26 mouse cellular contexts compared by ENCODE assay signal in genomic region chr8:69895772-69896451, GRCm38 (mm10). TPM values are rescaled to one million over a fixed set of nuclear protein-coding genes. Genes with fewer than 3 reads are reported as not detected.
DNase-seq lines count a peak whose midpoint lies in the region; ATAC-seq and TF ChIP-seq lines count a peak whose summit lies in the region.
"Had no signal": no experiment of that assay in that cellular context is flagged by ENCODE, and none has a peak within 500 bp of the region (broad histone marks: within the 10 kb centered on the region; RNA-seq: fewer than 3 reads in every experiment).

No protein-coding gene starts in this region.

- H3K9me3 ChIP-seq in forebrain, embryonic 13.5 days (replicated peaks), result no peaks in the 10 kb centered on the region
- H3K9me3 ChIP-seq in forebrain, embryonic 10.5 days, result no peaks in the 10 kb centered on the region
- H3K9me3 ChIP-seq in heart, embryonic 12.5 days (replicated peaks), result no peaks in the 10 kb centered on the region
- H3K9me3 ChIP-seq in heart, embryonic 10.5 days, result no peaks in the 10 kb centered on the region
- H3K9me3 ChIP-seq in intestine, embryonic 15.5 days, result no peaks in the 10 kb centered on the region
- H3K9me3 ChIP-seq in intestine, postnatal 0 days (ENCODE audit: control insufficient read depth), result no peaks in the 10 kb centered on the region
- H3K9me3 ChIP-seq in neural tube, embryonic 13.5 days, result no peaks in the 10 kb centered on the region
- H3K9me3 ChIP-seq: hindbrain, embryonic 15.5 days; midbrain, embryonic 13.5 days had no signal

- no peak overlapping the region for H3K4me2 ChIP-seq in forebrain, embryonic 13.5 days
- no peak overlapping the region for H3K4me2 ChIP-seq in heart, embryonic 12.5 days
- H3K4me2 ChIP-seq in intestine, embryonic 15.5 days (replicated peaks), result no peak overlapping the region
- H3K4me2 ChIP-seq in intestine, postnatal 0 days (replicated peaks; ENCODE audit: low read depth), result no peak overlapping the region
- H3K4me2 ChIP-seq in neural tube, embryonic 13.5 days, result no peak overlapping the region
- H3K4me2 ChIP-seq: hindbrain, embryonic 15.5 days; liver, embryonic 11.5 days; midbrain, embryonic 13.5 days had no signal

- H3K27me3 ChIP-seq in forebrain, embryonic 13.5 days, result peaks cover under 1% of the 10 kb centered on the region
- peaks cover 19% of the 10 kb centered on the region for H3K27me3 ChIP-seq in forebrain, embryonic 10.5 days (ENCODE audit: poor library complexity, severe bottlenecking)
- 0 out of 2 replicates have a peak, but pooled peaks cover 5% of the 10 kb centered on the region for H3K27me3 ChIP-seq in heart, embryonic 12.5 days (replicated peaks)
- peaks cover 10% of the 10 kb centered on the region for H3K27me3 ChIP-seq in heart, embryonic 10.5 days (ENCODE audit: insufficient read depth, poor library complexity, severe bottlenecking)
- H3K27me3 ChIP-seq in intestine, embryonic 15.5 days (replicated peaks), result peaks cover 3% of the 10 kb centered on the region
- H3K27me3 ChIP-seq in intestine, postnatal 0 days (replicated peaks; ENCODE audit: control insufficient read depth, insufficient read depth, low read length), result no peaks in the 10 kb centered on the region
- H3K27me3 ChIP-seq in neural tube, embryonic 13.5 days, result no peaks in the 10 kb centered on the region; the same call in 1 of the 2 replicates
- H3K27me3 ChIP-seq: hindbrain, embryonic 15.5 days; midbrain, embryonic 13.5 days; Patski had no signal

- 73% methylated on average over 4 of the region's 4 CpGs for WGBS in forebrain, embryonic 13.5 days
- 77% methylated on average over 4 of the region's 4 CpGs for WGBS in forebrain, embryonic 10.5 days
- 74% methylated on average over 4 of the region's 4 CpGs for WGBS in heart, embryonic 12.5 days
- WGBS in heart, embryonic 10.5 days, result 64% methylated on average over 4 of the region's 4 CpGs
- WGBS in intestine, embryonic 15.5 days, result 69% methylated on average over 4 of the region's 4 CpGs
- WGBS in intestine, postnatal 0 days, result 72% methylated on average over 4 of the region's 4 CpGs
- whole genome bisulfite sequencing in neural tube, embryonic 13.5 days, result 66% methylated on average over 4 of the region's 4 CpGs

- no peak for DNase-seq in forebrain, embryonic 10.5 days (ENCODE audit: extremely low spot score, low spot score)
- DNase-seq in heart, embryonic 10.5 days (ENCODE audit: low spot score), result no peak
- no peak for DNase-seq in neural tube, embryonic 10.5 days (ENCODE audit: extremely low spot score, low spot score)
- DNase-seq: adrenal gland, postnatal 10 days; cerebellum, adult 8-10 months; cerebellum, postnatal 25 days; gastrocnemius, postnatal 14 days; kidney, adult 9 months; kidney, postnatal 10 days; layer of hippocampus, adult 9-11 months; lung, postnatal 36 days; right cerebral cortex, adult 18-20 months; spleen, adult 18-20 months; thymus, adult 2 months; thymus, postnatal 36 days had no signal

- no peak overlapping the region for H3K27ac ChIP-seq in forebrain, embryonic 13.5 days
- H3K27ac ChIP-seq in forebrain, embryonic 10.5 days, result no peak overlapping the region
- H3K27ac ChIP-seq in heart, embryonic 12.5 days (ENCODE audit: poor library complexity, severe bottlenecking), result no peak overlapping the region
- H3K27ac ChIP-seq in heart, embryonic 10.5 days, result no peak overlapping the region
- H3K27ac ChIP-seq in intestine, embryonic 15.5 days, result no peak overlapping the region
- no peak overlapping the region for H3K27ac ChIP-seq in intestine, postnatal 0 days (ENCODE audit: low read depth, low read length)
- no peak overlapping the region for H3K27ac ChIP-seq in neural tube, embryonic 13.5 days (replicated peaks)
- H3K27ac ChIP-seq: hindbrain, embryonic 15.5 days; midbrain, embryonic 13.5 days had no signal

- H3K4me1 ChIP-seq in forebrain, embryonic 13.5 days, result peaks cover 66% of the 10 kb centered on the region
- H3K4me1 ChIP-seq in forebrain, embryonic 10.5 days, result peaks cover 93% of the 10 kb centered on the region
- peaks cover 61% of the 10 kb centered on the region for H3K4me1 ChIP-seq in heart, embryonic 12.5 days (replicated peaks)
- H3K4me1 ChIP-seq in heart, embryonic 10.5 days, result peaks cover 65% of the 10 kb centered on the region
- peaks cover 23% of the 10 kb centered on the region for H3K4me1 ChIP-seq in intestine, embryonic 15.5 days (replicated peaks)
- H3K4me1 ChIP-seq in intestine, postnatal 0 days (replicated peaks; ENCODE audit: control insufficient read depth, insufficient read depth, low read length), result peaks cover 5% of the 10 kb centered on the region; the same call in 1 of the 2 replicates
- H3K4me1 ChIP-seq in neural tube, embryonic 13.5 days (replicated peaks), result peaks cover 70% of the 10 kb centered on the region

- H3K36me3 ChIP-seq in forebrain, embryonic 13.5 days (ENCODE audit: poor library complexity, severe bottlenecking), result peaks cover 40% of the 10 kb centered on the region
- peaks cover 78% of the 10 kb centered on the region for H3K36me3 ChIP-seq in forebrain, embryonic 10.5 days (replicated peaks)
- H3K36me3 ChIP-seq in heart, embryonic 12.5 days, result peaks cover 57% of the 10 kb centered on the region
- peaks cover 63% of the 10 kb centered on the region for H3K36me3 ChIP-seq in heart, embryonic 10.5 days
- peaks cover 15% of the 10 kb centered on the region; the same call in 1 of the 2 replicates for H3K36me3 ChIP-seq in intestine, embryonic 15.5 days
- peaks cover 36% of the 10 kb centered on the region; the same call in 1 of the 2 replicates for H3K36me3 ChIP-seq in intestine, postnatal 0 days (ENCODE audit: control insufficient read depth, insufficient read depth)
- peaks cover 30% of the 10 kb centered on the region for H3K36me3 ChIP-seq in neural tube, embryonic 13.5 days

- no peak for TF ChIP-seq CTCF in intestine, postnatal 0 days (IDR thresholded peaks at IDR 0.05; ENCODE audit: low read depth)

- no peak for ATAC-seq in forebrain, embryonic 13.5 days
- ATAC-seq in heart, embryonic 12.5 days (ENCODE audit: insufficient number of reproducible peaks, low FRiP score), result no peak
- no peak for ATAC-seq in intestine, embryonic 15.5 days
- ATAC-seq in intestine, postnatal 0 days, result no peak
- no peak for ATAC-seq in neural tube, embryonic 13.5 days (ENCODE audit: low read depth)
- ATAC-seq: forebrain, embryonic 16.5 days; midbrain, embryonic 13.5 days; Patski had no signal

- H3K9ac ChIP-seq in forebrain, embryonic 13.5 days, result 0 out of 2 replicates have a peak overlapping the region, but pooled peaks have one; percentile 6
- 0 out of 2 replicates have a peak overlapping the region, but pooled peaks have one; percentile 32 for H3K9ac ChIP-seq in heart, embryonic 12.5 days
- 0 out of 2 replicates have a peak overlapping the region, but pooled peaks have one; percentile 2 for H3K9ac ChIP-seq in intestine, embryonic 15.5 days
- no peak overlapping the region for H3K9ac ChIP-seq in intestine, postnatal 0 days (ENCODE audit: low read depth, low read length)
- H3K9ac ChIP-seq in neural tube, embryonic 13.5 days, result peak overlapping the region; percentile 14; the same call in 1 of the 2 replicates
- H3K9ac ChIP-seq: hindbrain, embryonic 15.5 days; midbrain, embryonic 13.5 days had no signal

- no peak overlapping the region for H3K4me3 ChIP-seq in forebrain, embryonic 13.5 days
- H3K4me3 ChIP-seq in forebrain, embryonic 10.5 days, result no peak overlapping the region
- H3K4me3 ChIP-seq in heart, embryonic 12.5 days, result no peak overlapping the region
- H3K4me3 ChIP-seq in heart, embryonic 10.5 days, result no peak overlapping the region
- no peak overlapping the region for H3K4me3 ChIP-seq in intestine, embryonic 15.5 days (replicated peaks)
- H3K4me3 ChIP-seq in intestine, postnatal 0 days (ENCODE audit: low read depth, low read length), result no peak overlapping the region
- H3K4me3 ChIP-seq in neural tube, embryonic 13.5 days, result no peak overlapping the region
- H3K4me3 ChIP-seq: hindbrain, embryonic 15.5 days; midbrain, embryonic 13.5 days had no signal

RNA-seq across cellular contexts. Expression of gene Tssk6, which starts 6.1 kb away (rescaled TPM):
- 2.5 and 3.4 TPM in 2 replicates for polyA plus RNA-seq in forebrain, embryonic 13.5 days (2015; fragmentation: Nextera tagmentation; extraction: Ambion mirVana)
- 5.1 and 5.3 TPM in 2 replicates for polyA plus RNA-seq in forebrain, embryonic 10.5 days (2016; fragmentation: Nextera tagmentation; extraction: Ambion mirVana)
- polyA plus RNA-seq in heart, embryonic 12.5 days (2016; fragmentation: Nextera tagmentation; extraction: Ambion mirVana), result 1.9 and 3.1 TPM in 2 replicates
- 2.7 and 2.9 TPM in 2 replicates for polyA plus RNA-seq in heart, embryonic 10.5 days (2016; fragmentation: Nextera tagmentation; extraction: Ambion mirVana)
- polyA plus RNA-seq in intestine, embryonic 15.5 days (2015; fragmentation: Nextera tagmentation; extraction: Ambion mirVana), result 2.8 and 3.4 TPM in 2 replicates
- polyA plus RNA-seq in intestine, postnatal 0 days (2015; fragmentation: Nextera tagmentation; extraction: Ambion mirVana), result 1.2 and 2.3 TPM in 2 replicates
- polyA plus RNA-seq in neural tube, embryonic 13.5 days (2015; fragmentation: Nextera tagmentation; extraction: Ambion mirVana), result 3.4 TPM in 2 replicates

RNA-seq across cellular contexts. Expression of gene Ndufa13, which starts 6.4 kb away (rescaled TPM):
- polyA plus RNA-seq in forebrain, embryonic 13.5 days (2015; fragmentation: Nextera tagmentation; extraction: Ambion mirVana), result 172 and 183 TPM in 2 replicates
- 165 and 170 TPM in 2 replicates for polyA plus RNA-seq in forebrain, embryonic 10.5 days (2016; fragmentation: Nextera tagmentation; extraction: Ambion mirVana)
- polyA plus RNA-seq in heart, embryonic 12.5 days (2016; fragmentation: Nextera tagmentation; extraction: Ambion mirVana), result 309 and 314 TPM in 2 replicates
- 217 and 256 TPM in 2 replicates for polyA plus RNA-seq in heart, embryonic 10.5 days (2016; fragmentation: Nextera tagmentation; extraction: Ambion mirVana)
- 212 and 213 TPM in 2 replicates for polyA plus RNA-seq in intestine, embryonic 15.5 days (2015; fragmentation: Nextera tagmentation; extraction: Ambion mirVana)
- polyA plus RNA-seq in intestine, postnatal 0 days (2015; fragmentation: Nextera tagmentation; extraction: Ambion mirVana), result 310 and 317 TPM in 2 replicates
- polyA plus RNA-seq in neural tube, embryonic 13.5 days (2015; fragmentation: Nextera tagmentation; extraction: Ambion mirVana), result 169 and 186 TPM in 2 replicates

RNA-seq across cellular contexts. Expression of gene Yjefn3, which starts 6.6 kb away (rescaled TPM):
- 7.2 and 7.9 TPM in 2 replicates for polyA plus RNA-seq in forebrain, embryonic 13.5 days (2015; fragmentation: Nextera tagmentation; extraction: Ambion mirVana)
- polyA plus RNA-seq in forebrain, embryonic 10.5 days (2016; fragmentation: Nextera tagmentation; extraction: Ambion mirVana), result 3.8 and 5.1 TPM in 2 replicates
- polyA plus RNA-seq in heart, embryonic 12.5 days (2016; fragmentation: Nextera tagmentation; extraction: Ambion mirVana), result 7.4 and 8.9 TPM in 2 replicates
- polyA plus RNA-seq in heart, embryonic 10.5 days (2016; fragmentation: Nextera tagmentation; extraction: Ambion mirVana), result 6.7 and 8.7 TPM in 2 replicates
- polyA plus RNA-seq in intestine, embryonic 15.5 days (2015; fragmentation: Nextera tagmentation; extraction: Ambion mirVana), result 3.9 and 4.2 TPM in 2 replicates
- polyA plus RNA-seq in intestine, postnatal 0 days (2015; fragmentation: Nextera tagmentation; extraction: Ambion mirVana), result 2.1 and 2.2 TPM in 2 replicates
- polyA plus RNA-seq in neural tube, embryonic 13.5 days (2015; fragmentation: Nextera tagmentation; extraction: Ambion mirVana), result 10.0 and 12.1 TPM in 2 replicates

RNA-seq across cellular contexts. Expression of gene Cilp2, which starts 8.4 kb away (rescaled TPM):
- polyA plus RNA-seq in forebrain, embryonic 13.5 days (2015; fragmentation: Nextera tagmentation; extraction: Ambion mirVana), result 1.1 and 1.3 TPM in 2 replicates
- 0.36 and 0.53 TPM in 2 replicates for polyA plus RNA-seq in forebrain, embryonic 10.5 days (2016; fragmentation: Nextera tagmentation; extraction: Ambion mirVana)
- 0.78 and 0.82 TPM in 2 replicates for polyA plus RNA-seq in heart, embryonic 12.5 days (2016; fragmentation: Nextera tagmentation; extraction: Ambion mirVana)
- 0.48 and 0.63 TPM in 2 replicates for polyA plus RNA-seq in heart, embryonic 10.5 days (2016; fragmentation: Nextera tagmentation; extraction: Ambion mirVana)
- polyA plus RNA-seq in intestine, embryonic 15.5 days (2015; fragmentation: Nextera tagmentation; extraction: Ambion mirVana), result 0.48 and 0.65 TPM in 2 replicates
- polyA plus RNA-seq in intestine, postnatal 0 days (2015; fragmentation: Nextera tagmentation; extraction: Ambion mirVana), result 0.22 and 0.25 TPM in 2 replicates
- polyA plus RNA-seq in neural tube, embryonic 13.5 days (2015; fragmentation: Nextera tagmentation; extraction: Ambion mirVana), result 3.1 and 3.9 TPM in 2 replicates
- polyA plus RNA-seq: liver, embryonic 16.5 days had no signal
